Mouse (Mus musculus) megakaryocyte, embryonic 14.5 days (primary cell): Measurements from ENCODE around the gene Man2a2.

Experiments used
- FLI1 ChIP-seq: IDR thresholded peaks from 2 replicates; pipeline ENCODE4 v1.6.1; 2012; ENCODE audit warnings: low read length, inconsistent platforms, mixed read lengths
- GATA1 ChIP-seq: IDR thresholded peaks from 3 replicates; pipeline ENCODE4 v1.6.1; 2012; ENCODE audit warnings: mixed read lengths, low read length, inconsistent platforms, borderline replicate concordance

DNA sequence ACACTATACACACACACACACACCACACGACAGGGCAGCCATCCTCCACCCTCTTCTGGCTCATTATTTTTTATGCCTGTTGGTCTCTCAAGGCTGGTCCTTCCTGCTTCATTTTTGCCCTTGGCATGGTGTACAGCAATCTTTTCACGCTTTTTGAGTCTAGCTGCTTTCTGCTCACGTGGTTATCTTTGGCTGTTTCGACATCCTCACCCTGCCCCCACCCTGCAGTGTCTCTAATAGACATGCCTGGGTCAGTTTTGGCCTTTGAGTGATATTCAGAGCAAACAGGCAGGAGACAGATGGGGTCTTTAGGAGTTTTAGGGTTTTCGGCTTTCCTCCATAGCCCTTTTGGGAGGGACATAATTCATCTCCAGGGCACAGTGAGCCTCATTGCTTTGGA, 24.3 kb downstream of the Man2a2 start:
- TF ChIP-seq FLI1 (no peak), GATA1 (no peak)
